Mouse (Mus musculus) naive thymus-derived CD4-positive, alpha-beta T cell, adult 2 months (primary cell): ENCODE data around the gene Mrtfb.

Experiments
- DNase-seq: peaks from one replicate; pipeline ENCODE4 v3.0.0-alpha.2; 2011; ENCODE audit warnings: low read depth

Mrtfb gene

GRCm38 (mm10) chr16:13353927-13354326 is 97.6 kb downstream of the Mrtfb start:
- no peak for DNase-seq

- DNase-seq = no peak
These were observed 98.2 kb downstream of the Mrtfb start for GRCm38 (mm10) chr16:13354431-13354830.

GRCm38 (mm10) chr16:13357806-13358679 is 101.8 kb downstream of the Mrtfb start:
- DNase-seq = no peak

- DNase-seq = no peak
These were observed 102.5 kb downstream of the Mrtfb start for GRCm38 (mm10) chr16:13358741-13359140.

GRCm38 (mm10) chr16:13359405-13359858 is 103.2 kb downstream of the Mrtfb start:
- DNase-seq = no peak

GRCm38 (mm10) chr16:13360208-13360607 is 103.9 kb downstream of the Mrtfb start:
- DNase-seq = no peak

GRCm38 (mm10) chr16:13360835-13361234 is 104.6 kb downstream of the Mrtfb start:
- no peak for DNase-seq

- no peak for DNase-seq
These were observed 106.9 kb downstream of the Mrtfb start for GRCm38 (mm10) chr16:13363141-13363540.

GRCm38 (mm10) chr16:13364145-13364544 is 107.9 kb downstream of the Mrtfb start:
- DNase-seq = no peak

- DNase-seq = no peak
These were observed 110.0 kb downstream of the Mrtfb start for GRCm38 (mm10) chr16:13366256-13366655.

- DNase-seq = no peak
These were observed 110.7 kb downstream of the Mrtfb start for GRCm38 (mm10) chr16:13366802-13367465.

GRCm38 (mm10) chr16:13367466-13367856 is 111.2 kb downstream of the Mrtfb start:
- no peak for DNase-seq

GRCm38 (mm10) chr16:13368645-13369044 is 112.4 kb downstream of the Mrtfb start:
- DNase-seq = no peak

- DNase-seq = no peak
These were observed 115.5 kb downstream of the Mrtfb start for GRCm38 (mm10) chr16:13371740-13372287.

- no peak for DNase-seq
These were observed 116.7 kb downstream of the Mrtfb start for GRCm38 (mm10) chr16:13372899-13373533.

- DNase-seq = no peak
These were observed 120.7 kb downstream of the Mrtfb start for GRCm38 (mm10) chr16:13376947-13377486.

- DNase-seq = no peak
These were observed 121.9 kb downstream of the Mrtfb start for GRCm38 (mm10) chr16:13378157-13378556.

- no peak for DNase-seq
These were observed 123.6 kb downstream of the Mrtfb start for GRCm38 (mm10) chr16:13379865-13380264.

- DNase-seq = no peak
These were observed 125.5 kb downstream of the Mrtfb start for GRCm38 (mm10) chr16:13381771-13382170.

GRCm38 (mm10) chr16:13387306-13387705 is 131.0 kb downstream of the Mrtfb start:
- no peak for DNase-seq

GRCm38 (mm10) chr16:13400375-13400774 is 144.1 kb downstream of the Mrtfb start:
- no peak for DNase-seq

- DNase-seq = no peak
These were observed 145.3 kb downstream of the Mrtfb start for GRCm38 (mm10) chr16:13401591-13401990.
